Mouse (Mus musculus): ENCODE results near the gene Wdr38.

Wdr38 gene

GRCm38 (mm10) chr2:38997386-38998374 is at the start of gene Wdr38:
Gene Wdr38 (plus strand): TSS chr2:38997476.
- DNase-seq = peak; percentile 92

GRCm38 (mm10) chr2:38947566-38947965 is 49.7 kb upstream of the Wdr38 start:
- DNase-seq = peak; percentile 15

GRCm38 (mm10) chr2:38950281-38950719 is 47.0 kb upstream of the Wdr38 start:
- peak; percentile 66 for DNase-seq

- no peak for DNase-seq
These were observed 44.0 kb upstream of the Wdr38 start for GRCm38 (mm10) chr2:38953152-38953883.

- DNase-seq = no peak
These were observed 41.2 kb upstream of the Wdr38 start for GRCm38 (mm10) chr2:38956062-38956461.

- DNase-seq = no peak
These were observed 39.5 kb upstream of the Wdr38 start for GRCm38 (mm10) chr2:38957671-38958223.

GRCm38 (mm10) chr2:38964198-38964597 is 33.1 kb upstream of the Wdr38 start:
- no peak for DNase-seq

GRCm38 (mm10) chr2:38969650-38970049 is 27.6 kb upstream of the Wdr38 start:
- no peak for DNase-seq

- no peak for DNase-seq
These were observed 27.2 kb upstream of the Wdr38 start for GRCm38 (mm10) chr2:38970057-38970456.

GRCm38 (mm10) chr2:38973223-38973622 is 24.1 kb upstream of the Wdr38 start:
- DNase-seq = no peak

- no peak for DNase-seq
These were observed 23.6 kb upstream of the Wdr38 start for GRCm38 (mm10) chr2:38973701-38974100.

- no peak for DNase-seq
These were observed 23.1 kb upstream of the Wdr38 start for GRCm38 (mm10) chr2:38974171-38974570.

GRCm38 (mm10) chr2:38975181-38975580 is 22.1 kb upstream of the Wdr38 start:
- DNase-seq = no peak

GRCm38 (mm10) chr2:38975941-38976805 is 21.1 kb upstream of the Wdr38 start:
- DNase-seq = no peak

- no peak for DNase-seq
These were observed 19.4 kb upstream of the Wdr38 start for GRCm38 (mm10) chr2:38977837-38978236.

GRCm38 (mm10) chr2:38983456-38983855 is 13.8 kb upstream of the Wdr38 start:
- DNase-seq = no peak

GRCm38 (mm10) chr2:38986580-38986979 is 10.7 kb upstream of the Wdr38 start:
- DNase-seq = no peak

- no peak for DNase-seq
These were observed 9.9 kb upstream of the Wdr38 start for GRCm38 (mm10) chr2:38987371-38987770.

- DNase-seq = no peak
These were observed 9.3 kb upstream of the Wdr38 start for GRCm38 (mm10) chr2:38987803-38988510.

- no peak for DNase-seq
These were observed 8.3 kb upstream of the Wdr38 start for GRCm38 (mm10) chr2:38988929-38989328.

GRCm38 (mm10) chr2:38992004-38992403 is 5.3 kb upstream of the Wdr38 start:
- DNase-seq = no peak

- peak; percentile 24 for DNase-seq
These were observed 4.8 kb upstream of the Wdr38 start for GRCm38 (mm10) chr2:38992452-38992851.
